Mouse (Mus musculus) embryo, embryonic 11.5 days (tissue): ENCODE results near the gene Atf1.
A peak's percentile ranks its signal among the peaks of the same experiment; 100 is the strongest.

Experiments
- DNase-seq: peaks from one replicate; pipeline ENCODE4 v3.0.0-alpha.2; 2012; ENCODE audit warnings: low read depth, low spot score

Atf1 gene

GRCm38 (mm10) chr15:100227663-100228534 is at the start of gene Atf1:
Gene Atf1, plus strand, starts transcription at chr15:100227819.
- DNase-seq: peak; percentile 83

- no peak for DNase-seq
Measured at GRCm38 (mm10) chr15:100178487-100178886, 49.1 kb upstream of the Atf1 start.

GRCm38 (mm10) chr15:100179685-100180084 is 47.9 kb upstream of the Atf1 start:
- DNase-seq: no peak

GRCm38 (mm10) chr15:100180221-100180620 is 47.4 kb upstream of the Atf1 start:
- DNase-seq: no peak

GRCm38 (mm10) chr15:100181841-100182240 is 45.8 kb upstream of the Atf1 start:
- DNase-seq: no peak

- DNase-seq: no peak
Measured at GRCm38 (mm10) chr15:100182526-100183280, 44.9 kb upstream of the Atf1 start.

- DNase-seq: no peak
Measured at GRCm38 (mm10) chr15:100183510-100183909, 44.1 kb upstream of the Atf1 start.

- DNase-seq: no peak
Measured at GRCm38 (mm10) chr15:100184821-100185496, 42.7 kb upstream of the Atf1 start.

- DNase-seq: no peak
Measured at GRCm38 (mm10) chr15:100186234-100186633, 41.4 kb upstream of the Atf1 start.

- DNase-seq: no peak
Measured at GRCm38 (mm10) chr15:100186882-100187672, 40.5 kb upstream of the Atf1 start.

GRCm38 (mm10) chr15:100188542-100188941 is 39.1 kb upstream of the Atf1 start:
- no peak for DNase-seq

- DNase-seq: no peak
Measured at GRCm38 (mm10) chr15:100188962-100189404, 38.6 kb upstream of the Atf1 start.

GRCm38 (mm10) chr15:100190083-100190482 is 37.5 kb upstream of the Atf1 start:
- no peak for DNase-seq

GRCm38 (mm10) chr15:100198983-100199745 is 28.5 kb upstream of the Atf1 start:
- DNase-seq: no peak

- DNase-seq: no peak
Measured at GRCm38 (mm10) chr15:100199790-100200189, 27.8 kb upstream of the Atf1 start.

- DNase-seq: no peak
Measured at GRCm38 (mm10) chr15:100201806-100202205, 25.8 kb upstream of the Atf1 start.

GRCm38 (mm10) chr15:100202431-100203015 is 25.1 kb upstream of the Atf1 start:
- no peak for DNase-seq

- no peak for DNase-seq
Measured at GRCm38 (mm10) chr15:100204574-100204973, 23.0 kb upstream of the Atf1 start.

GRCm38 (mm10) chr15:100210013-100210412 is 17.6 kb upstream of the Atf1 start:
- DNase-seq: no peak

- no peak for DNase-seq
Measured at GRCm38 (mm10) chr15:100213339-100213738, 14.3 kb upstream of the Atf1 start.
